Mouse (Mus musculus) lung, postnatal 25 days (tissue): ENCODE measurements at regions not wholly inside any gene's neighbourhood (a gene's known extent, or its start where the extent isn't known, plus 50 kb on each side); places are given as distances from the start of the nearest gene placed in this dataset.
"Not testable (repeated sequence)": the region's sequence is repeated elsewhere in the genome, so short reads cannot be mapped to it uniquely, and the experiment has no call there.

Experiments
- DNase-seq: peaks from one replicate; pipeline ENCODE4 v3.0.0; 2022; ENCODE audit warnings: low spot score

GRCm38 (mm10) chr3:53792541-53792940 lies 52.3 kb upstream of the Gm10985 start:
- no peak for DNase-seq

- no peak for DNase-seq
These were observed 55.2 kb upstream of the Gm10985 start for GRCm38 (mm10) chr3:53789706-53790105.

- DNase-seq: no peak
These were observed 59.7 kb upstream of the Gm10985 start for GRCm38 (mm10) chr3:53785201-53785600.

GRCm38 (mm10) chr3:53776668-53777067 lies 68.2 kb upstream of the Gm10985 start:
- DNase-seq: no peak

DNA sequence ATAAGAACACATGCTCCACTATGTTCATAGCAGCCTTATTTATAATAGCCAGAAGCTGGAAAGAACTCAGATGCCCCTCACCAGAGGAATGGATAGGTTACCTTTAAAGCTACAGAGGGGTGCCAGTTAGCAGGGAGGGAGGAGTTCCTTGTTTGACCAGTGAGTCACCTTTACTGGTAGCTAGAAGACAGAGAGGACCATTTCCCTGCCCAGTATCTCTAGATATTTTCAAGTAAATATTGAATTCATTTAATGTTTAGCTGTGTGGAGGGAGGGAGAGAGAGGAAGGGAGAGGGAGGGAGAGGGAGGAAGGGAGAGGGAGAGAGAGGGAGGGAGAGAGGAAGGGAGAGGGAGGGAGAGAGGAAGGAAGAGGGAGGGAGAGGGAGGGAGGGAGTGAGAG lies 77.3 kb upstream of the Gm10985 start:
- no peak for DNase-seq

DNA sequence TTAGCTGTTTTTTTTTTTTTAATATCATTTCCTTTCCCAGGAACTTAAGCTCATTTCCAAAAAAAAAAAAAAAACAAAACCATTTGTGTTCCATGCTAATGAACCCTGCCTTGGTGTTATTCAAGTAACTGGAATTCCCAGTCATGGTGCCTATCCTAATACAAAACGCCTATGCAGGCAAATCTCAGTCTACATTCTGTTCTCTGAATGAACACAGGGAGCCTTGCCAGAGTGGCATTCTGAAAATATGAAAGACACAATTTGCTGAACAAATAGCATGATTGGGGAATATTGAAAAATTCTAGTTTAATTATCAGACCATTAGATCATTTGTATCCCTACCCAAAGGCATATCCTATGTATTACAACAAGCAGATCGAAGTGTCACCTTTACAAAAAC lies 80.9 kb upstream of the Gm10985 start:
- DNase-seq: no peak

- no peak for DNase-seq
These were observed 83.3 kb upstream of the Gm10985 start for GRCm38 (mm10) chr3:53761514-53762075.

DNA sequence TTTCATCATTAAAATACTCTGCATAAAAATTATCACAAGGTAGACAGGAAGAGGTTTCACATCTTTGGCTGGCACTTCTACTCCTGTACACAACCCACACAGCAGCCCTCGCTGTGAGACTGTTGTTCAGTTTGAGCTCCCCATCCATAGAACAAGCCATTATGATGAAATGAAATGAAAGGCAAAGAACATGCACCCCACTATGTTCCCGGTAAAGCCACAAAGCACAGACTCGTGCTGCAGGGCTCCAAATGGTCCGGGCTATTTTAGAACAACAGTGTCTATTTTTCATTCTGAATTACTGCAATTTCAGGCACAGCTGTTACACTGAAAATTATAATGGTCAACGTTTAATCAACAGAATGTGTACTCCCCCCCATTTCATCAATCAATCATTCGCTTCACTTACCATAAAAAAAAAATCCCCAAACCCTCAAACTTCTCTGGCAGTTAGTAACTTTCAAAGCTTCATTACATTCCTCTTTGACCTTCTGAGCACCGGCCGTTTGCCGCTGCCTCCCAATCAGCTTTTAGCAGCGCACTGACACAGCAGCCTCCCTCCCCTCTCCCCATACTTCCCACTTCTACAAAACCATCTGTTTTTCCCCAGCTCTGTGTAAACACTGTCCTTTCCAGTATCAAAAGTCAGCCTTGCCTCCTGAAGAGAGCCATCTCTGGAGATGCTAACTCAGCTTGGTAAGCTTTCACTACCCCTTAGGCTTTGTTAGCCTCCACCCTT lies 88.6 kb upstream of the Gm10985 start:
- DNase-seq: no peak

DNA sequence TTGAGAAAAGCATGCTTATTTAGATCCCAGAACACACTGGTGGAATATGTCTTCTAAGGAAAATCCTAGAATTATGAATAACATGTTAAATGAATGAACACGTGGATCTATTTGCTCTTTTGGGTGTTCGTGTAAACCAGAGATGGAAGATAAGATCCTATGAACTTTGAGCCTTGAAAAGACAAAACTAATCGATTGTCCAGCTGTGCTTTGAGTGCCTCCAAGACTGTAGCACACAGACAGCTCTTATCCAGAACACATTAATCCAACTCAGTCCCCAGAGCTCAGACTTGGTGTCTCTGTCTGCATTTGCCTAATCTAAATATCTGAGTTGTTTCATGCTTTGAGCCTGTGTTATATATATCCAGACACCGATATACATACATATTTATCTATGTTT lies 80.0 kb upstream of the Frem2 start:
- no peak for DNase-seq

GRCm38 (mm10) chr3:53735607-53736006 lies 78.5 kb upstream of the Frem2 start:
- not testable (repeated sequence) for DNase-seq

GRCm38 (mm10) chr3:53735147-53735546 lies 78.0 kb upstream of the Frem2 start:
- DNase-seq: no peak

DNA sequence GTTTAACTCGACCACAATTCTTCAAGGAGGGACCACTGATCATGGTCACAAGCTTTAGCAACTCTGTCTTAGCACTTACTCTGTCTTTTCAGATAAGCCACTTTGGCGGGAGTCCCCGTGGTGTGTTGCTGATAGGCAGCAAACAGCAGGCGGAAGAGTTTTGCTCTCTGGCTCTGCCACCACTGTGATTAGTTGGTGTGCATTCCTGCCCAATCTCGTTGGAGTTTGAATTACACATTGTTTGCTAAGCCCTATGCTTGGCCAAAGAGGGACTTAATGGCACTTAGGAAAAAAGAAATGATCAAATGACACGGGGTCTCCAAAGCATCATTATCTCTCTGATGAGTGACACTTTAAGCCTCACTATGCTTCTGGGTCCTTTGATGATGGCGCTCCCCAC lies 73.3 kb upstream of the Frem2 start:
- DNase-seq: no peak

- peak; percentile 14 for DNase-seq
These were observed 72.7 kb upstream of the Frem2 start for GRCm38 (mm10) chr3:53729810-53730209.

GRCm38 (mm10) chr3:53729131-53729530 lies 72.0 kb upstream of the Frem2 start:
- DNase-seq: no peak

GRCm38 (mm10) chr3:53727737-53728136 lies 70.6 kb upstream of the Frem2 start:
- DNase-seq: no peak

DNA sequence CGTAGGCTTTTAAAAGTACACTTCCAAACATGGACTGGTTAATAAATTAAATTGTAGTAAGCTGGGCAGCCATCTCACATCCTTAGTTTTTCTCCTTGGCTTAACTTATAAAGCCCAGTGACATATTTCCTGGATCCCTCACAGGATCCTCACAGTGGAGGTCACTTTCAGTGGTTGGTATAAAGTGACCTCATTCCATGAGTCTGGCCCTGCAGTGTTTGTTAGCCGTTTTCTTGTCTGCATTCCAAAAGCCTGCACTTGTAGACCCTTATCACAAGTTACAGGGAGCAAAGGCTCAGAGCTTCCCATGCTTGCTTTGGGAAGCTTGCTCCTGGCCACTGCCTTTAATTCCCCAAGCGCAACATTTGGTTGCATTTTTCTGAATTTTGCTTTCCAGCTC lies 49.9 kb upstream of the Frem2 start:
- DNase-seq: no peak
